Mouse (Mus musculus): ENCODE data around the gene Ptpn7.
A peak's percentile ranks its signal among the peaks of the same experiment; 100 is the strongest.

The Ptpn7 gene

GRCm38 (mm10) chr1:135129543-135130183 is 2.8 kb upstream of the Ptpn7 start:
- no peak for DNase-seq

- no peak for DNase-seq
These were observed 2.0 kb upstream of the Ptpn7 start for GRCm38 (mm10) chr1:135130376-135131018.

- no peak for DNase-seq
These were observed 1.5 kb upstream of the Ptpn7 start for GRCm38 (mm10) chr1:135131034-135131433.

DNA sequence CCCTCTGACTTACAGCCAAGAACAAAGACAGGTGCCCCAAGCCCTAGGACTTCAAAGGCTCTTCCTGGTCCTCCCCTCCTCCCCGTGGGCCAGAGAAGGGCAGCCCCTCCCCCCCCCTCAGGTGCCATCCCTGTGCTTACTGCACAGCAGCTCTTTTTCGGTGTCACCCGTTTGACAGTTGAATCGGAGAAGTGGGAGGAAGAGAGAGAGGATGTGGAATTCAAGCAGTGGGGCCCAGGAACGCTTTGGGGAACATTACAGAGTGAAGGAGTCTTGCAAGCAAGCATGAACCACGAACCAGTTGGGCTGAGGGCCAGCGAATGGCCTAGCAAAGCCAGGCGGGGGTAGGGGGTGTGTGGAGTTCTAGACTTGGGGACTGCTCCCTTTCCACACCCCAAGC is 940 bp upstream of the Ptpn7 start:
- no peak for DNase-seq

GRCm38 (mm10) chr1:135132893-135133369 is 431 bp downstream of the Ptpn7 start:
- no peak for DNase-seq

DNA sequence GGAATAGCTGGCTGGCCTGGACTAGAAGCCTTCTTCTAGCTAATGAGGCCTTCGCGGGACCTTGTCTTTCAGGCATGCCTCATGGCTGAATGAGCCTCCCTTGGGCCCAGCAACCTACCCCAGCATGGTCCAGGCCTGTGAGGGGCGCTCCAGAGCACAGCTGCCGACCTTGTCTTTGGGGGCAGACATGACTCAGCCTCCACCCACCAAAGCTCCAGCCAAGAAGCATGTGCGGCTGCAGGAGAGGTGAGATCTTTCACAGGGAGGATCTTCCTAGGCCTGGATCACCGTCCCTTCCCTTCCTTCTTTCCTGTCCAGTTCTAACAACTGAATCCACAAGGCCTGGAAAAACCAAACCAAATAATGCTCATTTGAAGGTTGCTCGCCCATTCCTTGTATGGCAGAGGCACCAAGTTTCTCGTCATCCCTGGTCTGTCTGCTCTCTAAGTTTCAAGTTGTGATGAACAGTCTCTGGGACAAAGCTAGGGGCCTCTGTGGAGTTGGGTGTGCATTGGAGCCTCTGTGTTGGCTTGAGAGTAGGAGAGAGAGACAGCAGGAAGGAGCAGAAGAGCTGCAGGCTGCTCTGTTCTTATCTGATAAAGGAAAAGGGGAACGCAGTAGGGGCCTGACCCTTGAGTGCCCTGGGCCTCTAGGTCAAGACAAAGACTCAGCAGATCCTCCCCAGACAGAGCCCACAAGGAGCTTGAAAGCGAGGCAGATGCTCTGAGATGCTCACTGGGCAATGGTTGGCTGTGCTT is 1.4 kb downstream of the Ptpn7 start:
- DNase-seq: no peak

GRCm38 (mm10) chr1:135135111-135135787 is 2.7 kb downstream of the Ptpn7 start:
- no peak for DNase-seq

- no peak for DNase-seq
These were observed 4.0 kb downstream of the Ptpn7 start for GRCm38 (mm10) chr1:135136500-135136899.

GRCm38 (mm10) chr1:135139906-135140305 is 7.4 kb downstream of the Ptpn7 start:
- DNase-seq: no peak

GRCm38 (mm10) chr1:135142452-135142851 is 10.0 kb downstream of the Ptpn7 start:
- no peak for DNase-seq

DNA sequence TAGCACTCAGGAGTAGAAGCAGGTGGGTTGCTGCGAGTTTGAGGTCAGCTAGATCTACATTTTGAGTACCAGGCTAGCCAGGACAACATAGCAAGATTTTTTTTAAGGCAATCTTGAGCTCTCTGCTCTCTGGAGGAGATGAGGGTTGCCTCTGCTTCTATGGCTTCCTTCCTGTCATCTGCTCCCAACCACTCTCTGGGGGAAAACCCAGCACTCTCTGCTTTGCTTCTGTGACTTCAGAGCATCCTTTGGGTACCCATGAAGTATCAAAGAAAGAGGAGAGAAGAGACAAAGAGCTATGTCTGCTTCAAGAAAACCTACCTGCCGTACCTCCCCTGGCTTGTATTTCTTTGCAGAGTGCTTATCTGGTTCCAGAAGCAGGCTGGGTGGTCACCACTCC is 11.4 kb downstream of the Ptpn7 start:
- no peak for DNase-seq

GRCm38 (mm10) chr1:135146077-135146945 is 13.8 kb downstream of the Ptpn7 start, which contains the start of gene Arl8a:
Gene Arl8a, plus strand, starts transcription at chr1:135146824.
- DNase-seq: peak; percentile 90

GRCm38 (mm10) chr1:135146946-135147701 is 14.6 kb downstream of the Ptpn7 start:
- peak; percentile 78 for DNase-seq

DNA sequence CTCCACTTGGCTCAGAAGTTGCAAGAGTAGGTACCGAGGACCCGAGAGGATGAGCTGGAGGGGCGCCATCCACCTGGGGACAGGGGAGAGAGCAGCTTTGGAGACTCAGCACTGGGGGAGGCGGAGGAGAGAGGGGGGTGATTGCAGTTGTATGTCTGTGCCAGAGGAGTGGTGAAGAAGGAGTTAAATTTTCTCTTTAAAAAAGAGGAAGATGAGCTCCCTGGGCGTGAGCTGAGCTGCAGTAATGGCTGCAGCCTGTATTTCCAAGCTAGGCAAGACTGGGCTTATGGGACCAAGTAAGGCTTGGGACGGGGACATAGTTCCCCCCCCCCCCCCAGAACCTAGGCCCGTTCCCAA is 15.2 kb downstream of the Ptpn7 start:
- no peak for DNase-seq

DNA sequence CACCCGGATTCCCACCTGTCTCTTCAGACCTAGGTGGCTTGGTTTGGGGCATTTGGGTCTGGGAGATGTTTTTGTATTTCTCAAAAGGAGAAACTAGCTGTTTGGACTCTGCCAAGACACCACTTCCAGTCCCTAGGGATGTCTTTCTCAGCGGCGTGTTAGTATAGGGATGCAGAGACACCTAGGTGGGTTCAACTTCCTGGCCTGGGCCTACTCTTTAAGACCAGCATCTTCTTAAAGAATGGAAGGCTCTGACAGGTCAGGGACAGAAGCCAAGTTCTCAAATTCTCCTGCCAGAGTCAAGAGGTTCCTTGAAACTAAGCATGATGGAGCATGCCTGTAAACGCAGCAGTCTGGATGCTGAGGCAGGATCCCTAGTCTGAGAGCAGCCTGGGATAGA is 16.0 kb downstream of the Ptpn7 start:
- no peak for DNase-seq

DNA sequence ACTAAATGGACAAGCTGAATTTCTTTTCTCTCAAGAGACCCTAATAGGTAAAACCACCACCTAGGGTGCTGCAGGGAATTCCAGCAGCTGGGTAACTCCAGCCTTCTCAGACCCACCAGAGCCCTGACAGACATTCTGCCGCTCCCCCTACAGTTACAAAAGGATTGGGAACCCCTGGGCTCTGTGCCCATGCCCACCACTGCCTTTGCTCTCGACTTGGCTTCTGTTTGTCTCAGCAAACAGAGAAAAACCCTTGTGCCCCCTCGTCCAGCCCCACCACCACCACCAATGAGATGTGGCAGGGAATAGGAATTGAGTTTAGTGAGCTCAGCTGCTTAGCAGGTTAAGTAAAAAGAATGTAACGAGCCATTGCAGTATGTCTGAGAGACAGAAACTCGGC is 16.5 kb downstream of the Ptpn7 start:
- DNase-seq: no peak

DNA sequence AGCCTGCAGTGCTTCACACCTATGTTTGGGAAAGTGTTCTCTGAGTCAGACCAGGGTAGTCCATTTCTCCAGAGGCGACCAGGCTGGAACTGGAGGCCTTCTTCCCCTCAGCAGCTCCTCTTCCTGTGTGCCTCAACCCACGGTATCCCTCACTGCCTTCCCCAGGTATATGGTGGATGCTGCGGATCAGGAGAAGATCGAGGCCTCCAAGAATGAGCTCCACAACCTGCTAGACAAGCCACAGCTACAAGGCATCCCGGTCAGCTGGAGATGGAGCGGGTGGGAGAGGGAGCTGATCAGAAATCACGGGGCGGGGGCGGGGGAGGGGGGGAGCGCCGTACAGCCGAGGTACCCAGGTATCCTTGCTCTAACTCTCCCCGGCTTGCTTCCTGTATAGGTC is 21.5 kb downstream of the Ptpn7 start:
- no peak for DNase-seq

DNA sequence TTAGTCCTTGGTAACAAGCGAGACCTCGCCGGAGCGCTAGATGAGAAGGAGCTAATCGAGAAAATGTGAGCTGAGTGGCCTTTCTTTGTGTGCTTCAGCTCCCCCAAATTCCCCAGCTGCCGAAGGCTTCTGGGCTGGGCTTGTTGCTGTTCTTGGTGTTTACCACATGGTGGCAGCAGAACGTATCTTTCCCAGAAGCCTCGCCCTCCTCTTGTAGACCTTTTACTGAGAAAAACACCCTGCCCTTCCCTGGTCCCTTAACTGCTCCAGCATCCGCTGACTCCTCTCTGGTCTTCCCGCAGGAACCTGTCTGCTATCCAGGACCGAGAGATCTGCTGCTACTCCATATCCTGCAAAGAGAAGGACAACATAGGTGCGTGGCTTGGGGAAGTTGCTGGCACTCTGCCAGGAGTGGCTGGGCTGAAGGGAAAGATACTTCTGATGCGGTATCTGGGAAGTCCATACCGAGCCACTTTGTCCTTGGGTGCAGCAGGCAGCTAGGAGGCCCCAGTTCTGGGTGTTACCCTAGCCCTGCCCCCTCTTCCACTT is 22.0 kb downstream of the Ptpn7 start:
- DNase-seq: peak; percentile 83

- no peak for DNase-seq
These were observed 23.8 kb downstream of the Ptpn7 start for GRCm38 (mm10) chr1:135156300-135156699.

DNA sequence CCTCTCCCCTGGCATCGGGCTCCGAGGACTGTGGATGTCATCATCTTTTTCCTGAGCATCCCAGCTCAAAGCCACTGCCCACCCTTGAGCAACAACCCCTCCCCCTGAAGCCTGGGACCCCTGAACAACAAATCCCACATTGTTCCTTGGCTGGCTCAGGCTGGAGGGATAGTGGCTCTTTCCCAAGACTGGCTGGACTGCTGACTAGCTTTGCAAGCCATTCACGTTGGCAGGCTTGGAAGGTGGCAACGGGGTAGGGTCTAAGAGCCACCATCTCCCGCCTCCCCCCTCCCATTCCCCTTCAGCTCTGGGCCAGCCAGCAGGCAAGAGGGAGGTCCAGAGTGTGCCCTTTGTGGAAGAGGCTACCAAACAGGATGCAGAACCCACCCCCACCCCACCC is 26.1 kb downstream of the Ptpn7 start:
- no peak for DNase-seq

DNA sequence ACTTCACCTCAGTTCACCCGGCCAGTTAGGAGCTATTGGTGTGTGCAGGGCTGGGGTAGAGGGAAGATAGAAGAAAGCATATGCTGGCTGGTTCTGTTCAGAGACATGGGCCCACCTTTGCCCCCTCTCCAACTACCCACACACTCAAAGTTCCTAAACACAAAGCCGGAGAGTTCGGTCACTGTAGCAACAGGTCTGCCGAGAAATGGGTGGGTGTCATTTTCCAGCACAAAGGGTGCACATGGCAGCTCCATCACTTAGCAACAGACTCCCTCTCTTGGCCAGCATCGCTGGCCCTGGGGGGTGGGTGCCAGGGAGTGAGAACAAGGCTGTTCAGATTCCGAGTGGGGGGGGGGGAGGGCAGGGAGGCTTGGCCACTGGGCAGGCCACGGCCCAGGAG is 26.6 kb downstream of the Ptpn7 start:
- no peak for DNase-seq

Data from right cerebral cortex, postnatal 25 days (tissue).